Mouse (Mus musculus) liver, postnatal 0 days (tissue): Measurements from ENCODE around the gene Omt2a. TPM values are rescaled to one million over a fixed set of nuclear protein-coding genes. Genes with fewer than 3 reads are reported as not detected.

ENCODE experiments used
- polyA plus RNA-seq: library from polyadenylated mRNA; unstranded; fragments of >200 nt; fragmentation: Nextera tagmentation; extraction: Ambion mirVana; gene quantifications from 2 replicates; pipeline ENCODE4 v1.2.1, GENCODE M21; 2015

Gene Omt2a
- polyA plus RNA-seq, 1 experiment from 2014 or later, result not detected

Other genes starting within 250 kb of the Omt2a start
- gene Fbxo9, start 205.7 kb downstream of the Omt2a start, polyA plus RNA-seq, result 45.7 and 54.0 TPM in 2 replicates
- 5.3 and 7.0 TPM in 2 replicates for gene Ick, start 205.6 kb downstream of the Omt2a start, polyA plus RNA-seq
- 19.9 and 25.5 TPM in 2 replicates for gene Gsta4, start 132.0 kb downstream of the Omt2a start, polyA plus RNA-seq
- gene Gsta1, start 84.1 kb downstream of the Omt2a start, polyA plus RNA-seq, result 0.39 TPM in 1 of 2 replicates, not detected in the other
- gene Gm3776, start 57.7 kb downstream of the Omt2a start, polyA plus RNA-seq, result 0.13 TPM in 1 of 2 replicates, not detected in the other
- not detected in 2 replicates for gene Gm10639, start 24.9 kb downstream of the Omt2a start, polyA plus RNA-seq
- gene Omt2b, start 12.8 kb upstream of the Omt2a start, polyA plus RNA-seq, result not detected in 2 replicates
- 1.3 and 2.3 TPM in 2 replicates for gene Gsta2, start 41.0 kb upstream of the Omt2a start, polyA plus RNA-seq
- gene Dppa5a, start 53.4 kb upstream of the Omt2a start, polyA plus RNA-seq, result not detected in 2 replicates
- gene Ooep, start 63.9 kb upstream of the Omt2a start, polyA plus RNA-seq, result not detected in 2 replicates
- 0.05 TPM in 1 of 2 replicates, not detected in the other for gene Ddx43, start 81.0 kb upstream of the Omt2a start, polyA plus RNA-seq
- gene Cgas, start 128.4 kb upstream of the Omt2a start, polyA plus RNA-seq, result 0.85 and 0.92 TPM in 2 replicates
- gene Mto1, start 133.4 kb upstream of the Omt2a start, polyA plus RNA-seq, result 10.9 and 11.5 TPM in 2 replicates
- 0.70 and 0.75 TPM in 2 replicates for gene Gm17324, start 134.0 kb upstream of the Omt2a start, polyA plus RNA-seq
- gene Eef1a1, start 174.4 kb upstream of the Omt2a start, polyA plus RNA-seq, result 1,946 and 1,972 TPM in 2 replicates